Mouse (Mus musculus) induced T-regulatory cell, adult 2 months (primary cell): ENCODE measurements around the gene Lrrc71.
A peak's percentile ranks its signal among the peaks of the same experiment; 100 is the strongest.

Experiments
- DNase-seq: peaks from one replicate; pipeline ENCODE4 v3.0.0-alpha.2; 2012; ENCODE audit warnings: low read depth

Gene Lrrc71

GRCm38 (mm10) chr3:87763683-87764289, 15.4 kb upstream of the Lrrc71 start:
- DNase-seq, result peak; percentile 54

GRCm38 (mm10) chr3:87763202-87763601, 14.8 kb upstream of the Lrrc71 start:
- no peak for DNase-seq

GRCm38 (mm10) chr3:87761408-87762375, 13.3 kb upstream of the Lrrc71 start:
- DNase-seq, result no peak

- no peak for DNase-seq
Observed at GRCm38 (mm10) chr3:87758641-87759040, 10.2 kb upstream of the Lrrc71 start.

GRCm38 (mm10) chr3:87756488-87756887, 8.1 kb upstream of the Lrrc71 start:
- DNase-seq, result no peak

GRCm38 (mm10) chr3:87755964-87756363, 7.5 kb upstream of the Lrrc71 start:
- DNase-seq, result peak; percentile 76

DNA sequence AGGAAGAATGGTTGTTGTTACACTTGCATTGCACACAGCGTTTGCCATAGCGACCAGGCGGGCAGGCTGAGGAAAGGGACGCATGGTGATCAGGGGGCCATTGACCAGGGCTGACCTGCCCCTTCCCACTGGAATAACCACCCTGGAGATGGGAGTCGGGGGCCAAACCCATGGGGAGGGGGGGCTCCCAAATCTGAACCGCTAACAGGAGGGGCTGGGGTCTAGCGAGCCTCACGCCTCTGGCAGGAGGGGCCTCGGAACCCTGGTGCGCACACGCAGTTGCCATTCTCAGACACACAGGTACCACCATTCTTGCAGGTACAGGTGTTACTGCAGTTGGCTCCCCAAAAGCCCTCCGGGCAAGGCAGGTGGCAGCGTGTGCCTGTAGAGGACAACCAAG, 5.4 kb upstream of the Lrrc71 start:
- DNase-seq, result no peak

GRCm38 (mm10) chr3:87752567-87752966, 4.1 kb upstream of the Lrrc71 start:
- DNase-seq, result no peak

GRCm38 (mm10) chr3:87749977-87750376, 1.6 kb upstream of the Lrrc71 start:
- DNase-seq, result no peak

DNA sequence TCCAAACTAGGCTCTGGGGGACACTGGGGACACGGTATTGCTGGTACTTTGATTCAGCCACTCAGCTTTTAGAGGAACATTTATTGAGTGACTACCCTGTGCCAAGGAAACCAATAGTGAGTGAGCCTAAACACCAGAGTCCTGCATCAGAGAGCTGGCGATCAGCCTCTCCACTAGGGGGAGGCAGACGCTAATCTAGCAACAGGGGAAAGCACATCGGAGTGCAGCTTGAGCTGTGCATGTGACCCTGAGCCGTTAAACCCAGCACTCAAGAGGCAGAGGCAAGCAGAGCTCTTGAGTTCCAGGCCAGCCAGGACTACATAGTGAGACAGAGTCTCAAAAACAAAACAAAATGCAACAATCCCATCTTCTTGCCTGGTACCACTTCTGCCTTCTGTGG, 611 bp upstream of the Lrrc71 start:
- peak; percentile 75 for DNase-seq

DNA sequence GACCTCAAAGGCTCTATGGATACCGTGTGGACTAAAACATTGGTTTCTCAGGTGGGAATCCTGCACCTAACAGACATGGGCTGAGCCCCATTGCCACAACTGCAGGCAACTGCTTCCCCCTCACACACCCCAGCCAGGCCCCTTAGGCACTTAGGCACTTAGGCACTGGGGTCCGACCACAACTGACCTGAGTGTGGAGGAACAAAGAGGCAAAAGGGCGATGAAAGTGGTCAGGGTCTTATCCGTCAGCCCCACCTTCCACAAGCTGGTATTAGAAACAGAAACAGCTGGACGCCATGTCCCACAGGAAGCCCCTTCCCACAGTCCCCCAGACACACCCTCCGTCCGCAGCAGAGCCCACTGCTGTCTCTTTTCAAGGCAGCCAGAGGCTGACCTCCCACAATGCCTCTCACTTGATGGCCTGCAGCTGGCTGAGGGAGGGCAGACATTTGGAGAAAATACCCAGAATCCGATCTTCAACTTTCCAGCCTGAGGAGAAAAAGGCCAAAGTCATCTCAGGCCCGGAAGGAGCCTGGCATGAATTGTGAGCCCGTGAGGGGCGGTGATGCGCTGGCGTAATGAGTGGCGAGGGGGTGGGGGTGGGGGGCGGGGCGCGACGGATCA, 3.3 kb downstream of the Lrrc71 start:
- no peak for DNase-seq

GRCm38 (mm10) chr3:87743927-87744326, 4.5 kb downstream of the Lrrc71 start:
- DNase-seq, result peak; percentile 52

- peak; percentile 54 for DNase-seq
Observed at GRCm38 (mm10) chr3:87742735-87743134, 5.7 kb downstream of the Lrrc71 start.

GRCm38 (mm10) chr3:87742013-87742412, 6.4 kb downstream of the Lrrc71 start:
- no peak for DNase-seq

DNA sequence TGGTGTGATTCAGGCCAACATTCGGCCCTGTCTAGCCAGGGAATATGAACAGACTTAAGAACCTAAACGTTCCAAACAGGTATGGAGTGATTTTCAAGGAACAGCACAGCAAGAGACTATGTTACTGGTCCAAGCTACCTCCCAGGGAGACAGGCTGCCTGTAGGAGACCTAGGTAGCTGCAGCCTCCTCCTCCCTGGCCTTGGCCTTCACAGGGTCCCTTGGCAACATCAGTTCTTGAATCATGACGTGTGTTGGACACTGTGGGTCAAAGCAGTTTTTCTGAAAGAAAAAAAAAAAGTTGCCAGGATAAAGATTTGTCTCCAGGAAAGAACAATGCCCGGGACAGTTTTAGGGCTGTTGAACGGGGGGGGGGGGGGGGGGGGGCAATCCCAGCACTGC, 9.5 kb downstream of the Lrrc71 start:
- no peak for DNase-seq

- no peak for DNase-seq
Observed at GRCm38 (mm10) chr3:87735335-87735734, 13.1 kb downstream of the Lrrc71 start.

GRCm38 (mm10) chr3:87733984-87734761, 14.3 kb downstream of the Lrrc71 start:
- DNase-seq, result no peak

GRCm38 (mm10) chr3:87733098-87733497, 15.3 kb downstream of the Lrrc71 start:
- no peak for DNase-seq

DNA sequence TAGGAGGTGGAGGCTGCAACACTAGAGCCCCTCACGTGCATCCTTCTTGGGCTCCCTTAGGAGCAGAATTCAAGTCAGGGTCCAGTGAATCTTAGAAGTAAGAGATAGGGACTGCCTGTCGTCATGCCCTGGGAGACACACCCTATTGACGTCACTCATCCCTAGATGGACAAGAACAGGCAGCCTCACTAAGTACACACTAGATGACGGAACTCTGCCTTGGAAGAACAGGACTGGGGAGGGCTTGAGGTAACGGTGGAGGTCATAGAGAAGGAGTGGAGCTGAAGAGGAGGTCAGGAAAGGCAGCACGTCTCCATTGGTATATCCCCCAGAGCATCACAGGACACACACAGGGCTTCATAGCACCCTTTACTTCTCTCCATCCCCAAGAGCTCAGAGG, 19.7 kb downstream of the Lrrc71 start:
- no peak for DNase-seq

- no peak for DNase-seq
Observed at GRCm38 (mm10) chr3:87726191-87726590, 22.2 kb downstream of the Lrrc71 start.

GRCm38 (mm10) chr3:87725396-87726160, 22.8 kb downstream of the Lrrc71 start:
- no peak for DNase-seq
